Mouse (Mus musculus) ES-E14 (cell line): ENCODE measurements around the gene Gopc.

Source experiments
- HCFC1 ChIP-seq: IDR thresholded peaks from 2 replicates; pipeline ENCODE4 v1.6.1; 2012; ENCODE audit warnings: low read length, inconsistent platforms, borderline replicate concordance; ENCODE audit not compliant: insufficient read depth
- ZC3H11A ChIP-seq: IDR thresholded peaks from 2 replicates; pipeline ENCODE4 v1.6.1; 2012; ENCODE audit warnings: low read depth, mild to moderate bottlenecking, inconsistent platforms, low read length, borderline replicate concordance
- ZNF384 ChIP-seq: IDR thresholded peaks from 2 replicates; pipeline ENCODE4 v1.6.1; 2012; ENCODE audit warnings: low read depth, low read length, inconsistent platforms

DNA sequence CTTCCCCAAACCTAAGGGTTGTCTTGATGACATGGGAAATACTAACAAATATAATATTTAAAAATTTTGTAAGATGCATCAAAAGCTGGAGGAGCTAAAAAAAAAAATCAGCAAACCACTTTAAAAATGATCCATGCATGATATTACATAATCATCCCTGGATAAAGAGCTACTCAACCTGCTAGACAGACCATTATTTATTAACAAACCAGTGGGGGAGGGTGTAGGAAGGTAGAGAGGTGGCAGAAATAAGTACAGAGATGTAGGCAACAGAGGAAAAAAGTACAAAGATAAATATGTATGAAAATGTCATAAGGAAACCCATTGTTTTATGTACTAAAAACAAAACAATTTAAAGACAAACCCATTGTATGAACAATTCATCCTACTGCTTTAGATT is 7.3 kb downstream of the Gopc start:
- no peak for TF ChIP-seq HCFC1
- no peak for TF ChIP-seq ZNF384
- TF ChIP-seq ZC3H11A, result no peak
